Mouse (Mus musculus) liver, embryonic 13.5 days (tissue): ENCODE measurements at regions not wholly inside any gene's neighbourhood (a gene's known extent, or its start where the extent isn't known, plus 50 kb on each side); places are given as distances from the start of the nearest gene placed in this dataset.
"Not testable (repeated sequence)": the region's sequence is repeated elsewhere in the genome, so short reads cannot be mapped to it uniquely, and the experiment has no call there.

Source experiments
- ATAC-seq: fragments of 200-750 bp; cut with Nextera tagmentation; 2 replicates; pipeline ENCODE4 v1.8.0; 2017; ENCODE audit warnings: low read depth, mild to moderate bottlenecking, moderate number of reproducible peaks, moderate library complexity
- DNase-seq: peaks from one replicate; pipeline ENCODE4 v3.0.0; 2022
- H3K27ac ChIP-seq: fragments of 300-500 bp; sonication (generic); 2 replicates; pipeline ENCODE4 v1.5.1; 2015; ENCODE audit warnings: moderate library complexity, mild to moderate bottlenecking, inconsistent platforms
- H3K27me3 ChIP-seq: fragments of 300-500 bp; sonication (generic); 2 replicates; pipeline ENCODE4 v1.6.1; 2015; ENCODE audit warnings: mild to moderate bottlenecking, inconsistent platforms
- H3K36me3 ChIP-seq: fragments of 300-500 bp; sonication (generic); 2 replicates; pipeline ENCODE4 v1.6.1; 2015; ENCODE audit warnings: mild to moderate bottlenecking, inconsistent platforms
- H3K4me1 ChIP-seq: fragments of 300-500 bp; sonication (generic); replicated peaks from 2 replicates; pipeline ENCODE4 v1.6.1; 2015; ENCODE audit warnings: inconsistent platforms
- H3K4me2 ChIP-seq: fragments of 300-500 bp; sonication (generic); 2 replicates; pipeline ENCODE4 v1.6.1; 2015; ENCODE audit warnings: inconsistent platforms, mild to moderate bottlenecking, moderate library complexity
- H3K4me3 ChIP-seq: fragments of 300-500 bp; sonication (generic); replicated peaks from 2 replicates; pipeline ENCODE4 v1.5.1; 2015; ENCODE audit warnings: mild to moderate bottlenecking, inconsistent platforms
- H3K9ac ChIP-seq: fragments of 300-500 bp; sonication (generic); 2 replicates; pipeline ENCODE4 v1.6.1; 2015; ENCODE audit warnings: mild to moderate bottlenecking, inconsistent platforms
- H3K9me3 ChIP-seq: fragments of 300-500 bp; sonication (generic); replicated peaks from 2 replicates; pipeline ENCODE4 v1.6.1; 2016; ENCODE audit warnings: inconsistent platforms
- WGBS: fragments of 180-500 bp; shearing (Covaris S2); methylation state at CpG from one replicate; pipeline ENCODE4 v1.1.7; 2015; ENCODE audit not compliant: insufficient replicate concordance; 5-methylcytosine and 5-hydroxymethylcytosine counted together

GRCm38 (mm10) chr5:105358902-105359301 lies 56.7 kb upstream of the Lrrc8b start:
- no peak overlapping the region for H3K9ac ChIP-seq

GRCm38 (mm10) chr5:105356393-105356792 lies 59.2 kb upstream of the Lrrc8b start:
- not testable (repeated sequence) for H3K27me3 ChIP-seq, H3K4me3 ChIP-seq, H3K27ac ChIP-seq, ATAC-seq, H3K36me3 ChIP-seq, DNase-seq, H3K9ac ChIP-seq, H3K4me1 ChIP-seq, H3K9me3 ChIP-seq, H3K4me2 ChIP-seq
- WGBS = 54% methylated on average over 1 of the region's 1 CpGs

More at GRCm38 (mm10) chr5:105358902-105359301, 56.7 kb upstream of the Lrrc8b start:
- Histone ChIP-seq H3K27ac (no peak overlapping the region), H3K4me1 (no peaks in the 10 kb centered on the region), H3K4me3 (no peak overlapping the region), H3K9me3 (no peaks in the 10 kb centered on the region), H3K27me3 (no peaks in the 10 kb centered on the region), H3K4me2 (no peak overlapping the region), H3K36me3 (no peaks in the 10 kb centered on the region)
- DNase-seq (no peak), ATAC-seq (no peak)
- WGBS = 56% methylated on average over 3 of the region's 3 CpGs

GRCm38 (mm10) chr5:105354041-105354440 lies 60.5 kb upstream of the Gbp6 start:
- ATAC-seq = no peak
- Histone ChIP-seq H3K4me2 (no peak overlapping the region), H3K9ac (no peak overlapping the region), H3K27ac (no peak overlapping the region), H3K9me3 (no peaks in the 10 kb centered on the region), H3K27me3 (no peaks in the 10 kb centered on the region), H3K4me3 (no peak overlapping the region), H3K4me1 (no peaks in the 10 kb centered on the region), H3K36me3 (no peaks in the 10 kb centered on the region)
- no peak for DNase-seq
- WGBS = 47% methylated on average over 1 of the region's 1 CpGs

- H3K4me3 ChIP-seq = no peak overlapping the region
- H3K9ac ChIP-seq = no peak overlapping the region
- no peaks in the 10 kb centered on the region for H3K36me3 ChIP-seq
- H3K9me3 ChIP-seq = no peaks in the 10 kb centered on the region
- H3K4me1 ChIP-seq = no peaks in the 10 kb centered on the region
- ATAC-seq (0 out of 2 replicates have a peak, but pooled peaks have one; percentile 45), DNase-seq (no peak)
- H3K27me3 ChIP-seq = no peaks in the 10 kb centered on the region
- H3K27ac ChIP-seq = no peak overlapping the region; the same call in 1 of the 2 replicates
- H3K4me2 ChIP-seq = no peak overlapping the region
These were observed 53.0 kb upstream of the Gbp6 start for GRCm38 (mm10) chr5:105346463-105346862.

- 45% methylated on average over 1 of the region's 1 CpGs for WGBS
- H3K4me3 ChIP-seq, ATAC-seq, DNase-seq, H3K4me2 ChIP-seq, H3K9me3 ChIP-seq, H3K27ac ChIP-seq, H3K27me3 ChIP-seq, H3K36me3 ChIP-seq, H3K4me1 ChIP-seq, H3K9ac ChIP-seq: not testable (repeated sequence)
These were observed 52.5 kb upstream of the Gbp6 start for GRCm38 (mm10) chr5:105345953-105346352.

GRCm38 (mm10) chr5:105344808-105345732 lies 51.6 kb upstream of the Gbp6 start:
- H3K36me3 ChIP-seq = no peaks in the 10 kb centered on the region
- ATAC-seq (no peak), DNase-seq (no peak)
- H3K4me1 ChIP-seq = no peaks in the 10 kb centered on the region
- H3K4me2 ChIP-seq = no peak overlapping the region
- H3K9ac ChIP-seq = no peak overlapping the region
- H3K27me3 ChIP-seq = no peaks in the 10 kb centered on the region
- no peaks in the 10 kb centered on the region for H3K9me3 ChIP-seq
- H3K4me3 ChIP-seq = no peak overlapping the region
- no peak overlapping the region for H3K27ac ChIP-seq
- WGBS = 36% methylated on average over 6 of the region's 6 CpGs

GRCm38 (mm10) chr5:105343816-105344215 lies 50.3 kb upstream of the Gbp6 start:
- WGBS = 13% methylated on average over 2 of the region's 2 CpGs
- H3K9me3 ChIP-seq, DNase-seq: not testable (repeated sequence)

More at GRCm38 (mm10) chr5:105343816-105344215, 50.3 kb upstream of the Gbp6 start:
- not testable (repeated sequence) for H3K27me3 ChIP-seq, H3K27ac ChIP-seq, H3K4me1 ChIP-seq, H3K4me2 ChIP-seq, H3K36me3 ChIP-seq, H3K4me3 ChIP-seq, ATAC-seq, H3K9ac ChIP-seq
